Mouse (Mus musculus) T-helper 17 cell (primary cell): ENCODE results near the gene Sorl1.

Experiments
- in situ Hi-C, 2 experiments: fragments of 300-600 bp; cut with MboI, MseI; formaldehyde crosslinking; loops; 1 replicate in 1 of 2; 2 replicates in 1 of 2; pipeline ENCODE4 v1.15.1; 2025; ENCODE audit warnings: high pct_unique_total_duplicates in 2 of 2

Gene Sorl1

GRCm38 (mm10) chr9:41929986-41930385, 194.1 kb downstream of the Sorl1 start:
- in situ Hi-C loops: no loop called here

DNA sequence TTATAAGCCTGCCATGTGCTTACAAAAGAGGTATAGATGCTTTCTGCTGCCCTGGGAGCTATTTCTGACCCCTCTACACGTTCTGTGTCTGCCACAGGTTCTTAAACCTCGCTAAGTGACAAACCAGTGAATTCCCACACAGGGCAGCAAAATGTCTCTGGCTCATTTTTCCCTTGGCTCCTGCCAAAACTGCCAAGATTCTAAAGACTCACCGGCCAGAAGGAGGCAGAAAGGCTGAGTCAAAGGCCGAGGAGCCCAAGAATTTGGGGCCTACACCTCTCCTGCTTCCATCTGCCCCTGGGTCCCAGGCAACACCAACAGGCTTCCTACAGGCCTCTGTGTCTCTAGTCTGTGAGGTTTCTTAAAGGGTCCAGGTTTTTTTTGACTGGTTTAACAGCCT, 198.4 kb downstream of the Sorl1 start:
- in situ Hi-C loops: no loop called here

DNA sequence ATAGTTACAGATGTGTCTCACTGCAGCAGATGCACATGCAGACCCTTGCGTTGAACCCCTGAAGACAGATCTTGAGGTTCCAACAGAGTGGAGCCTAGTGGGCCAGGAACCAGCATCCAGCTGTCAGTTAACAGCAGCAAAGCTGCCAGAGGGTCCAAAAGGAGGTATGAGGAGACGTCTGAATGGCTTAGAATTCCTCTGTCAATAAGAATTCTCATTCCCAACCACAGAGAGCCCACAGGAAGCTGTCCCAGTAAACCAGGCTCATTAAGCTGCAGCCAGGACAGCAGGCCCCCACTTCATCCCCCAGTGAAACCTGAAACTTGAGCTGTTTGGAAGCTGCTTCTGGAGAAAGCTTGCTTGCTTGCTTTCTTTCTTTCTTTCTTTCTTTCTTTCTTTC, 200.0 kb downstream of the Sorl1 start:
- in situ Hi-C loops: no loop called here

- in situ Hi-C loops: no loop called here
Measured at GRCm38 (mm10) chr9:41922416-41922815, 201.7 kb downstream of the Sorl1 start.

- in situ Hi-C loops: loop anchor here in 1 of 2 experiments (5.0 kb wide), 1 partner anchor 47 kb away; no protein-coding TSS in a partner anchor
Measured at GRCm38 (mm10) chr9:41918657-41919380, 205.3 kb downstream of the Sorl1 start.

DNA sequence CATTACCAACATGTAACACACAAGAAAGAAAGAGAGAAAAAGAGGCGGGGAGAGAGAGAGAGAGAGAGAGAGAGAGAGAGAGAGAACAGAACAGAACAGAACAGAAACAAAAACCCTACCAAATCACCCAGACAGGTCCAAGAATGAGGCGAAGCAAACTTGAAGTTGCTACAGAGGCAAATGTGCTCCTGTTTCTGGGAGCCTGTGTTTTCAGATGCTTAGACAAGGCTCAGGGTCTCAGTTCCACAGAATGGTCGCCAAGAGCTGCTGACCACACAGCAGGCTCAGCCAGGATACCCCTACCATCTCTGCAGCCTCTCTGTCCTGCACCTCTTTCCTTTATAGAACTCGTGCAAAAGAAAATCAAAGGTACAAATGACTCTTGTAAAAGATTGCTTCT, 205.9 kb downstream of the Sorl1 start:
- in situ Hi-C loops: loop anchor here in 1 of 2 experiments (5.0 kb wide), 1 partner anchor 46 kb away; no protein-coding TSS in a partner anchor

DNA sequence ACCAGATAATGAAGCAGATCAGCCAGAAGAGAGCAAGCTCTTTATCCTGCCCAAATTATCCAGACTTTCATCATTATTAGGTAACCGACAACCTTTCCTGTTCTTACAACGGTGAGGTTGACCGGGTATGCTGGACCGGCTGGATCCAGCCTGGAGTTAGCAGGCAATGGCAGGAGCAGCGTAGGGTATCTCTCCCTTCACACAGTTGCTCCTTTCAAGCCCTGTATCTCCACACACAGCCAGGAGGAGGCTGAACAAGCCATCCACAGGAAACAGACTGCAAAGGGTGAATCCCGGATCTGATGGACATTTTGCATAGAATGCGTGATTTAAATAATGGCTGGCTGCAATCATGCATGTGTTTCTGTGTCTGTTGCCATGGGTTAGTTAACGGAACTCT, 208.5 kb downstream of the Sorl1 start:
- in situ Hi-C loops: loop anchor here in 1 of 2 experiments (5.0 kb wide), 1 partner anchor 43 kb away; no protein-coding TSS in a partner anchor
